Mouse (Mus musculus) thymus, adult 18-20 months (tissue): ENCODE results near the gene Vmn1r228.

Source experiments
- DNase-seq, 2 experiments: peaks; one replicate each; pipeline ENCODE4 v3.0.0; 2022; ENCODE audit warnings: mixed read lengths in 2 of 2

Vmn1r228 gene

GRCm38 (mm10) chr17:20786057-20786456 lies at the start of gene Vmn1r228:
Vmn1r228 (minus strand) TSS chr17:20786157.
- DNase-seq = no peak

- no peak for DNase-seq
These were observed 25.3 kb upstream of the Vmn1r228 start, which contains the start of gene Vmn1r229 for GRCm38 (mm10) chr17:20811255-20811654. Vmn1r229 (plus strand) TSS chr17:20811555.

DNA sequence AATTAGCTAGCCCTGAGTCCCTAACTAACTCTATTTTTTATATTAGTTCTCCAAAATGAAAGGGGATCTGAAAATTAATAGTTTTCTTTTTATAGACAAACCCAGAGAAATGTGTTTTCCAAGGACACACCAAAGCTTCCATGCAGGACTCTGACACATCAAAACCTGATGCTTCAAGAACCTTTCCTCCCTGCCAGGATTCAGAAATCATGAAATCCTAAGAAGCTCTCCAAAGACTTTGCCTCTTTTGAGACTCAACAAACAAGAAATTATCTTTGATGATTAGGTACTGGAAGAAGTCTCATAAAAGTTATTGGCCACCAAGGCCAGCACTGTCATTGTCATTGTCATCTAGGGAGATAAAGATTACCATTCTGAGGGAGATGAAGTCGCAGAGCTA lies 56.4 kb downstream of the Vmn1r228 start, which contains the start of gene Vmn1r227:
TSS of gene Vmn1r227 (plus strand) at position 301 of the 400 bp plus-strand sequence.
- no peak for DNase-seq
